Mouse (Mus musculus) cerebellum, postnatal 14 days (tissue): Measurements from ENCODE around the gene Sympk.

ENCODE experiments used
- DNase-seq, 2 experiments: peaks; one replicate each; pipeline ENCODE4 v3.0.0; 2021; ENCODE audit warnings: mixed read lengths in 2 of 2

Gene Sympk

DNA sequence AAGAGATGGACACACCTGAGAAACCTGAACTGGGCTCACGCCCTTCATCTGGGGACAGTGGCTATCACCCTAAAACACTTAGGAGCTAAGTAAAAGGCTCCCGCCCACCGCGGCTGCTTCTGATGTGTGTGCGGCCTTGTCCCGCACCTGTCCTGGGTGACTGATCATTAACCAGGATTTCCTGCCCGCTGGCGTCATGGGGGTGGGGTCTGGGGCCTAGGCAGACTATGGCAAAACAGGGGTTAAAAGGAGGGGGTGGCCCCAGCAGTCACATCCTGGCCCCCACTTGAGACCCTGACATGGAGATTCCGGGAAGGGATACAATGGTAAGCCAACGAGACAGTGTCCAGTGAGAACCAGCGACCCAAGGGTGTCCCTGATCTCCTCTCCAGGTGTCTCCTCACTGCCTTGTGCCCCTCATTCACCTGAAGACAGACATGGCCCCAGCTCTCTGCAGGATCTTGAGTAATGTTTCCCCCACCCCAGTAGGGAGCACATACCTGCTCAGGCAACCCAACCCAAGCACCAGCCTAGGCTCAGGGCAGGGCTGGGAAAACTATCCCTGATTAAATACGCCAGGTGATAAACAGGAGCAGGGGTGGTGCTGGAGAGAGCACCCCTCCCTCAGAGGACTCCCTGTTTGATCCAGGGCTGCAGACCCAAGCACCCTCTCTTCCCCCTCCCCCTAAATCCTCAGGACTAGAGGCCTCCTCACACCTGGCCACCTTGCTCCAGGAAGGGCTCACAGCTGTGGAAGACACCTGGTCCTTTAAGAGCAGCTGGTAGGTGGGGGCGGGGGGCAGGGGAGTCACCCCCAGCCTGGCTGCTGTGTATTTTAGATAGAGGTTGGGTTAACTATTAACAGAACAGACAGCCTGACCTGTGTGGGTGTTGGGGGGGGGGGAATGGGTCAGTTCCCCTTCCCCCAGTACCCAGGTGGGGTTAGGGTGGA, 16.9 kb upstream of the Sympk start:
- DNase-seq: no peak

- DNase-seq: no peak
Observed at GRCm38 (mm10) chr7:19010581-19010980, 13.6 kb upstream of the Sympk start.

- DNase-seq: no peak
Observed at GRCm38 (mm10) chr7:19012025-19012621, 12.1 kb upstream of the Sympk start.

- DNase-seq: no peak
Observed at GRCm38 (mm10) chr7:19012882-19013281, 11.3 kb upstream of the Sympk start.

DNA sequence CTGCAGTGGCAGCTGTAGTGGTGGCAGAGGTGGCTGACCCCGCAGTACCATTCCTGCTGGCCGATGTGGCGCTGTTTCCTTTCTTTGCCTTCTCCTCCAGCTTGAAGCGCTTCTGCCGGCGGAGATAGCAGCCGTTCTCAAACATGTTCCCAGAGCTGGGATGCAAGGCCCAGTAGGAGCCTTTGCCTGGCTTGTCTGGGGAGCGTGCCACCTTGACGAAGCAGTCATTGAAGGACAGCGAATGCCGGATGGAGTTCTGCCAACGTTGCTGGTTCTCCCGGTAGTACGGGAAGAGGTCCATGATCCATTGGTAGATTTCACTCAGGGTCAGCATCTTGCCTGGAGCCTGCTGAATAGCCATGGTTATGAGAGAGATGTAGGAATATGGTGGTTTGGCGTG, 9.7 kb upstream of the Sympk start:
- no peak for DNase-seq

- no peak for DNase-seq
Observed at GRCm38 (mm10) chr7:19016042-19016441, 8.1 kb upstream of the Sympk start.

GRCm38 (mm10) chr7:19017909-19018308, 6.3 kb upstream of the Sympk start:
- no peak for DNase-seq

- no peak for DNase-seq
Observed at GRCm38 (mm10) chr7:19021048-19021447, 3.1 kb upstream of the Sympk start.

GRCm38 (mm10) chr7:19022189-19022958, 1.8 kb upstream of the Sympk start:
- DNase-seq: peak in 1 of 2 experiments; percentile 47

GRCm38 (mm10) chr7:19023357-19023814, 791 bp upstream of the Sympk start, which contains the start of gene Foxa3:
TSS of gene Foxa3 (minus strand) at chr7:19023538.
- DNase-seq: peak; percentile 45 to 56

- peak; percentile 63 to 68 for DNase-seq
Observed at GRCm38 (mm10) chr7:19024581-19025255, 541 bp downstream of the Sympk start.

DNA sequence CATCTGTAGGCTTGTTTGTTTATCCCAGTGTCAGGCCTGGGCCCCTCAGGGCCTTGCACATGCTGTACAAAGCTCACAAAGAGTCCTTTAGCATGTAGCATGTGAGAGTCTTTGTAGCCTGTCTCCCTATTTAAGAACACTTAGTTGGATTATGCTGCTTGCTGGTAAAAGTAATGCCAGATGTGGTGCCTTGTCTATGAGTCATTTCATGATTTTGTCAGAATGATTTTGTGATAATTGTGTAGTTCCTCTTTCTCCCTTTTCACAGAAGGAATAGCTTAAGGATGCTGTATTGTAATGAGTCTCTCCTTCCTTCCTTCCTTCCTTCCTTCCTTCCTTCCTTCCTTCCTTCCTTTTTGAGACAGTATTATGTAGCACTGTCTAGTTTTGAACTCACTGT, 3.9 kb downstream of the Sympk start:
- no peak for DNase-seq

- peak; percentile 67 to 77 for DNase-seq
Observed at GRCm38 (mm10) chr7:19029084-19029653, 5.0 kb downstream of the Sympk start.

DNA sequence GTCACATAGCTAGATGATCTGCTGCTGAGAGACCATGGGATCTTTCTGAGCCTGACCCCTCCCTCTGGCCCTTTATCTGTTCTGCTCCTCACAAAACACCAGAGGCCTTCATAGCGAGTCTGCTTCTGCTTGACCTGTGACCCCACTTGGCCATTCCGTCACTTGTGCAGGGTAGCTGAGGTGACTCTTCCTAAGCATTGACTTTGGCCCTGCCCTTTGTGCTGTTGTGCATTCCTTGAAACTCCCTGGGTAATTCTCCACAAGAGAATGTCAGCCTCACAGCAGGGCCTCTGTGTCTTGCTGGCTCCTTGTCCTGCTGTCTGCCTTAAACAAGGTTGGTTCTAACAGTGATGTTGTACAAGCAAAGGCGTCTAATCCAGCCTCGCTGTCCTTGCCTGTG, 7.5 kb downstream of the Sympk start:
- no peak for DNase-seq

GRCm38 (mm10) chr7:19044616-19045015, 20.4 kb downstream of the Sympk start:
- no peak for DNase-seq

- peak; percentile 88 to 91 for DNase-seq
Observed at GRCm38 (mm10) chr7:19046286-19047069, 22.3 kb downstream of the Sympk start.

DNA sequence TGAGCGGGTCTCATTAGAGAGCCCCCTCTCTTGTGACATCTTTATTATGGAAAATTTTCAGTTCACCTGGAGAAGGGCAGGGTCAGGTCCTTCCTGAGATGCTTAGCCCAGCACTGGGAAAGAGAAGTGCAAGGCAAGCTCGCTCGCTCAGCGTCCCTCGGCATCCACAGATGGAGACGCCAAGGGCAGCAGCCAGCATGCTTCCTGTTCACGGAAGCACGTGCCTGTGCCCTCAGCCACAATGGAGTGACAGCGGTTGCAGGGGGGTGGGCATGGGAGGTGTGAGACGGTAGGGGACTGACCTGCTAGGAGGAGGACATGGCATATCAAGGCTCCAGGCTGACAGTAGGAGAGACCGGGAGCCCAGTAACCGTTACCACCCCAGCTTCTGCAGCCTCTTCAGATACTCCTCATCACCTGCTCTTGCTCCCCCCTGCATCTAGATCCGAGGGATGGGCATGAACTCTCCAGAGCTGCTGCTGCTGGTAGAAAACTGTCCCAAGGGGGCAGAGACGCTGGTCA, 23.9 kb downstream of the Sympk start:
- no peak for DNase-seq

DNA sequence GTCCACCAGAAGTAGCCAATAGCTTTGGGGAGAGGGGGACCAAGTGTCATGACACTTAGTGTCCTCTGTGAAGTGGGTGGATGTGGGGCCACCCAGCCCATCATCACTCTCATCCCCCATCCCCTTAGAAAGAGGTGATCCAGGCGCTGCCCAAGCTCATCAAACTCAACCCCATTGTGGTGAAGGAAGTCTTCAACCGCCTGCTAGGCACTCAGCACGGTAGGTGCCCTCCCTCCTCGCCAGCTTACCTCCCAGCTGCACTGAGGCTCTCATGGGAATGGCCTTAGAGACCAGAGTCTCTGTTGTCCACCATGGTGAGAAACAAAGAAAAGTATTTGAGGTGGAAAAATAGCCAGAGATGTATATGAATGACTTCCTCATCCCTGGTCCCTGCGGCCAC, 25.1 kb downstream of the Sympk start:
- DNase-seq: no peak

DNA sequence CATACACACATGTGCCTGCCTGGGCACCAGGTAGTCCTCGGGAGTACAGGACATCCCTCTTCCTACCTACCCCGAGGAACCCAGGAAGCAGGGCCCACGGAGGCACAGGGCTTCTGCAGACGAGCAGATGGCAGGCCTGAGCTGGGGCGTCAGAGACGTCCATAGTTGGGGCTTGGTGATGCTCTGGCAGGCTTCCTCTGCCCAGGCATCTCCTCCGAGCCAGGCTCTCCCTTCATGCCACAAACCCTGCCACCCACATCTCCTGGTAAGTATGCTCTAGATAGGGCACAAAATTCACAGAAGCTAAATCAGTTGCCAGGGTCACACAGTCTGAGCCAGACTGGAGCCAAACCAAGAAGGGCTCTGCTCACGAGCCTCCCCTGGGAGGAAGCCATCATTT, 26.0 kb downstream of the Sympk start:
- peak in 1 of 2 experiments; percentile 45 for DNase-seq

GRCm38 (mm10) chr7:19051161-19051560, 27.0 kb downstream of the Sympk start:
- peak in 1 of 2 experiments; percentile 11 for DNase-seq
